Mouse (Mus musculus): ENCODE measurements around the gene Cep72.

- TF ChIP-seq CTCF (IDR thresholded peaks at IDR 0.05; ENCODE audit: extremely low read depth, insufficient read depth, low read length) (no peak), POLR2A (IDR thresholded peaks at IDR 0.05; ENCODE audit: extremely low read depth, insufficient read depth, low read length) (no peak)
Observed at GRCm38 (mm10) chr13:74029013-74029412, 33.1 kb downstream of the Cep72 start.

All from cortical plate, adult 2 months (tissue).